Mouse (Mus musculus) embryonic fibroblast, embryonic 13.5 days (primary cell): Measurements from ENCODE around the gene Rb1.

Experiments used
- CTCF ChIP-seq: IDR thresholded peaks from 2 replicates; pipeline ENCODE4 v1.5.1; 2011; ENCODE audit warnings: mild to moderate bottlenecking, control low read depth, low read length, moderate library complexity, borderline replicate concordance; ENCODE audit not compliant: insufficient read depth
- POLR2A ChIP-seq: IDR thresholded peaks from 2 replicates; pipeline ENCODE4 v1.6.1; 2011; ENCODE audit warnings: low read depth, mild to moderate bottlenecking, control low read depth, low read length, moderate library complexity

- no peak for TF ChIP-seq CTCF
- TF ChIP-seq POLR2A = peak; percentile 41
These were observed 182.5 kb downstream of the Rb1 start for GRCm38 (mm10) chr14:73142896-73143709.
